Mouse (Mus musculus): Measurements from ENCODE around the gene Camk1d. TPM values are rescaled to one million over a fixed set of nuclear protein-coding genes. Genes with fewer than 3 reads are reported as not detected.

Gene Camk1d
- polyA plus RNA-seq, 3 experiments from 2014 or later = 8.0 to 13.0 (median 9.3) TPM

- no peak for ATAC-seq
Observed at GRCm38 (mm10) chr2:5656326-5656725, 58.0 kb downstream of the Camk1d start.

- ATAC-seq = no peak
Observed at GRCm38 (mm10) chr2:5652071-5652470, 62.2 kb downstream of the Camk1d start.

GRCm38 (mm10) chr2:5651285-5651870, 62.9 kb downstream of the Camk1d start:
- peak; percentile 54 for ATAC-seq

- ATAC-seq = no peak
Observed at GRCm38 (mm10) chr2:5649226-5649625, 65.1 kb downstream of the Camk1d start.

GRCm38 (mm10) chr2:5648764-5649163, 65.6 kb downstream of the Camk1d start:
- no peak for ATAC-seq

GRCm38 (mm10) chr2:5646322-5646721, 68.0 kb downstream of the Camk1d start:
- no peak for ATAC-seq

GRCm38 (mm10) chr2:5645584-5645983, 68.7 kb downstream of the Camk1d start:
- no peak for ATAC-seq

- no peak for ATAC-seq
Observed at GRCm38 (mm10) chr2:5643937-5644336, 70.4 kb downstream of the Camk1d start.

- ATAC-seq = peak; percentile 14
Observed at GRCm38 (mm10) chr2:5643226-5643625, 71.1 kb downstream of the Camk1d start.

- peak; percentile 97 for ATAC-seq
Observed at GRCm38 (mm10) chr2:5642624-5643023, 71.7 kb downstream of the Camk1d start.

- no peak for ATAC-seq
Observed at GRCm38 (mm10) chr2:5641678-5642077, 72.6 kb downstream of the Camk1d start.

- ATAC-seq = no peak
Observed at GRCm38 (mm10) chr2:5640586-5640985, 73.7 kb downstream of the Camk1d start.

GRCm38 (mm10) chr2:5636801-5637742, 77.2 kb downstream of the Camk1d start:
- no peak for ATAC-seq

- no peak for ATAC-seq
Observed at GRCm38 (mm10) chr2:5632355-5632684, 82.0 kb downstream of the Camk1d start.

- no peak for ATAC-seq
Observed at GRCm38 (mm10) chr2:5631676-5632354, 82.5 kb downstream of the Camk1d start.

GRCm38 (mm10) chr2:5630710-5631109, 83.6 kb downstream of the Camk1d start:
- no peak for ATAC-seq

GRCm38 (mm10) chr2:5624379-5624778, 89.9 kb downstream of the Camk1d start:
- ATAC-seq = no peak

GRCm38 (mm10) chr2:5618361-5618896, 95.9 kb downstream of the Camk1d start:
- no peak for ATAC-seq

GRCm38 (mm10) chr2:5614896-5615295, 99.4 kb downstream of the Camk1d start:
- peak; percentile 70 for ATAC-seq

- ATAC-seq = no peak
Observed at GRCm38 (mm10) chr2:5614308-5614705, 100.0 kb downstream of the Camk1d start.

- ATAC-seq = peak; percentile 81
Observed at GRCm38 (mm10) chr2:5613651-5614307, 100.5 kb downstream of the Camk1d start.

- ATAC-seq = no peak
Observed at GRCm38 (mm10) chr2:5611601-5612000, 102.7 kb downstream of the Camk1d start.

- no peak for ATAC-seq
Observed at GRCm38 (mm10) chr2:5610521-5610920, 103.8 kb downstream of the Camk1d start.

All from inflammation-experienced regulatory T-cells, adult 6 months (primary cell).